ENCODE assay signal across 27 mouse cellular contexts in genomic region chr10:66948329-66948728, GRCm38 (mm10).
"Had no signal": no experiment of that assay in that cellular context is flagged by ENCODE, and none has a peak within 500 bp of the region (broad histone marks: within the 10 kb centered on the region; RNA-seq: fewer than 3 reads in every experiment).

No protein-coding gene starts in this region.

- H3K4me1 ChIP-seq: embryonic facial prominence, embryonic 10.5 days; forebrain, embryonic 10.5 days; forebrain, embryonic 12.5 days; forebrain, embryonic 13.5 days; forebrain, embryonic 15.5 days had no signal

- DNase-seq: cerebellum, adult 8-10 months; cerebellum, adult 9-10 months; cerebellum, adult 9-11 months; cerebellum, postnatal 10 days; cerebellum, postnatal 14 days; cerebellum, postnatal 25 days; cerebellum, postnatal 36 days; embryo, embryonic 11 days; forebrain, postnatal 0 days; gastrocnemius, adult 2 months; gastrocnemius, postnatal 10 days; gastrocnemius, postnatal 14 days; gastrocnemius, postnatal 25 days; gastrocnemius, postnatal 36 days; heart, adult 18-20 months; heart, adult 2 months had no signal

- H3K9me3 ChIP-seq: embryonic facial prominence, embryonic 10.5 days; embryonic facial prominence, embryonic 12.5 days; embryonic facial prominence, embryonic 15.5 days; forebrain, embryonic 10.5 days; forebrain, embryonic 12.5 days; forebrain, embryonic 13.5 days; forebrain, embryonic 15.5 days had no signal

- ATAC-seq: forebrain, embryonic 13.5 days; forebrain, embryonic 14.5 days; forebrain, embryonic 15.5 days; forebrain, embryonic 16.5 days; forebrain, postnatal 0 days had no signal

- H3K27me3 ChIP-seq: embryonic facial prominence, embryonic 12.5 days; embryonic facial prominence, embryonic 13.5 days; embryonic facial prominence, embryonic 15.5 days; forebrain, embryonic 12.5 days; forebrain, embryonic 13.5 days; forebrain, embryonic 15.5 days had no signal

- H3K4me2 ChIP-seq: embryonic facial prominence, embryonic 12.5 days; embryonic facial prominence, embryonic 13.5 days; embryonic facial prominence, embryonic 15.5 days; forebrain, embryonic 12.5 days; forebrain, embryonic 13.5 days; forebrain, embryonic 15.5 days had no signal

- H3K4me3 ChIP-seq: embryonic facial prominence, embryonic 10.5 days; embryonic facial prominence, embryonic 12.5 days; embryonic facial prominence, embryonic 13.5 days; embryonic facial prominence, embryonic 15.5 days; erythroblast, embryonic 14.5 days; forebrain, embryonic 10.5 days; forebrain, embryonic 12.5 days; forebrain, embryonic 13.5 days; forebrain, embryonic 15.5 days; gastrocnemius, adult 2 months; heart, adult 2 months had no signal

- H3K9ac ChIP-seq: embryonic facial prominence, embryonic 12.5 days; embryonic facial prominence, embryonic 13.5 days; embryonic facial prominence, embryonic 15.5 days; forebrain, embryonic 12.5 days; forebrain, embryonic 13.5 days; forebrain, embryonic 15.5 days; forebrain, postnatal 0 days had no signal

- H3K36me3 ChIP-seq: embryonic facial prominence, embryonic 10.5 days; embryonic facial prominence, embryonic 12.5 days; embryonic facial prominence, embryonic 13.5 days; embryonic facial prominence, embryonic 15.5 days; forebrain, embryonic 10.5 days; forebrain, embryonic 12.5 days; forebrain, embryonic 15.5 days had no signal

- H3K27ac ChIP-seq: embryonic facial prominence, embryonic 10.5 days; embryonic facial prominence, embryonic 12.5 days; embryonic facial prominence, embryonic 13.5 days; embryonic facial prominence, embryonic 15.5 days; forebrain, embryonic 10.5 days; forebrain, embryonic 12.5 days; forebrain, embryonic 13.5 days; forebrain, embryonic 15.5 days; gastrocnemius, adult 2 months; heart, adult 2 months had no signal
